Comparison of ENCODE assay signal across 9 mouse cellular contexts in the genomic region with DNA sequence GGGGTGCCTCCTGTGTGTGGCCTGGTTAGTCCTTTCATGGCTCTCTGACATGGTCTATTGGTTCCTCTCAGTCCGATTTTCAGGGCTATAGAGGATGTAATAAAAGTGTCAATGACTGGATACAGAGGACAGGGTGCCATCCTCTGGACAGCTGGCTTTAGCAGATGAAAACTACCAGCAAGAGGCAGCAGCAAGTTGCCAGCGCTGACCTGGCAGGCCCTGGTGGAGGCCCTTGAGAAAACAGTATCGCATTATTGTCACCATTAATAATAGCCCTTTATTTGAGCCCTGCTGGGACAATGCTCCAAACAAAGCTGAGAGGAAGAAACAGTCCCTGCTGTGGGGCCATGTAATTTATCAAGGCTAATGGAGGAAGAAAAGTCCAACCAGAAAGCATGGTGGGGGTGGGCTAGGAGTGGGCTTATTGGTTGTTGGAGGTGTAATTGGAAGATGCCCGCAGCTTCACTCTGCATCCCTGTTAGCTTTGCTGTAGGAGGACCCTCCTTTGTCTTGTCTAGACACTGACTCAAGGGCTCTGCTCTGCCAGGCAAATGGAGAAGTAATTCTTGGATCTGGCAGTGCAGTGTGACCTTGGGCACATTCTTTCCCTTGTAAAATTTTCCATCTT.
DNase-seq lines count a peak whose midpoint lies in the region; ATAC-seq and TF ChIP-seq lines count a peak whose summit lies in the region.
"Had no signal": no experiment of that assay in that cellular context is flagged by ENCODE, and none has a peak within 500 bp of the region (broad histone marks: within the 10 kb centered on the region; RNA-seq: fewer than 3 reads in every experiment).

No protein-coding gene starts in this region.

- H3K4me1 ChIP-seq in hindbrain, embryonic 16.5 days (ENCODE audit: control insufficient read depth, insufficient read depth, low read depth, low read length) = peaks cover 8% of the 10 kb centered on the region

- no peak overlapping the region for H3K4me2 ChIP-seq in hindbrain, embryonic 16.5 days (ENCODE audit: low read length)

- H3K27ac ChIP-seq in left cerebral cortex, adult 2 months = peak overlapping the region; percentile 7; the same call in 1 of the 2 replicates
- peak overlapping the region; percentile 18; the same call in 1 of the 2 replicates for H3K27ac ChIP-seq in hindbrain, embryonic 16.5 days (ENCODE audit: low read depth, low read length)

- ATAC-seq in hindbrain, embryonic 16.5 days = peak; percentile 61
- ATAC-seq: activated CD4-positive, CD25-positive, alpha-beta regulatory T cell, adult 4 months had no signal

- TF ChIP-seq CTCF in left cerebral cortex, adult 2 months (IDR thresholded peaks at IDR 0.05) = peak; percentile 11

- no peak overlapping the region for H3K9ac ChIP-seq in hindbrain, embryonic 16.5 days (ENCODE audit: low read depth, low read length)

- H3K36me3 ChIP-seq in hindbrain, embryonic 16.5 days (ENCODE audit: control insufficient read depth, insufficient read depth, low read length) = no peaks in the 10 kb centered on the region

- peak; percentile 28 for DNase-seq in cerebellum, adult 11-12 months
- DNase-seq in cerebellum, postnatal 4 days (ENCODE audit: low spot score in 2 of 2) = no peak
- DNase-seq in left cerebral cortex, adult 2 months (ENCODE audit: extremely low spot score in 1 of 2, low spot score in 2 of 2) = no peak
- no peak for DNase-seq in left cerebral cortex, postnatal 10 days (ENCODE audit: extremely low spot score in 1 of 2, low spot score in 2 of 2)
- DNase-seq in retina, embryonic 14.5 days (ENCODE audit: low spot score) = peak; percentile 83
- no peak for DNase-seq in thymus, adult 18-20 months
- no peak for DNase-seq in lung, adult 18-20 months

- intact Hi-C loops in left cerebral cortex, adult 2 months (cut with DNase I) = loop anchor here (5.0 kb wide), 1 partner anchor 76 kb away; the partner anchor contains the start of gene Abtb2
- intact Hi-C loops in left cerebral cortex, postnatal 10 days (cut with DNase I) = no loop called here

- H3K27me3 ChIP-seq in hindbrain, embryonic 16.5 days (replicated peaks; ENCODE audit: control insufficient read depth, insufficient read depth, low read length) = no peaks in the 10 kb centered on the region

- 11% methylated on average over 4 of the region's 4 CpGs for WGBS in hindbrain, embryonic 16.5 days

- no peak overlapping the region for H3K4me3 ChIP-seq in left cerebral cortex, adult 2 months
- H3K4me3 ChIP-seq in hindbrain, embryonic 16.5 days (ENCODE audit: low read length) = no peak overlapping the region

- H3K9me3 ChIP-seq in hindbrain, embryonic 16.5 days (ENCODE audit: control insufficient read depth, low read length) = no peaks in the 10 kb centered on the region

Comparison
In these comparisons a context has a peak if more than half of its experiments do, and no peak if none do; other contexts are left out.
1. DNase-seq: peak in cerebellum, adult 11-12 months (single experiment) and retina, embryonic 14.5 days (single experiment); none in cerebellum, postnatal 4 days (0 of 2), left cerebral cortex, adult 2 months (0 of 2), left cerebral cortex, postnatal 10 days (0 of 2), thymus, adult 18-20 months (0 of 2) and lung, adult 18-20 months (0 of 2).